Mouse (Mus musculus) forebrain, embryonic 16.5 days (tissue): ENCODE measurements around the gene Epor. TPM values are rescaled to one million over a fixed set of nuclear protein-coding genes. Genes with fewer than 3 reads are reported as not detected.
A peak's percentile ranks its signal among the peaks of the same experiment; 100 is the strongest.

Source experiments
- ATAC-seq: fragments of 200-750 bp; cut with Nextera tagmentation; 2 replicates; pipeline ENCODE4 v1.8.0; 2017; ENCODE audit warnings: mild to moderate bottlenecking, moderate library complexity
- H3K27ac ChIP-seq: fragments of 300-500 bp; sonication (generic); 2 replicates; pipeline ENCODE4 v1.5.1; 2014; ENCODE audit warnings: low read length, control low read depth
- H3K27me3 ChIP-seq: fragments of 300-500 bp; sonication (generic); replicated peaks from 2 replicates; pipeline ENCODE4 v1.6.1; 2014; ENCODE audit warnings: low read length; ENCODE audit not compliant: control insufficient read depth, insufficient read depth
- H3K36me3 ChIP-seq: fragments of 300-500 bp; sonication (generic); 2 replicates; pipeline ENCODE4 v1.6.1; 2014; ENCODE audit not compliant: control insufficient read depth, insufficient read depth
- H3K4me1 ChIP-seq: fragments of 300-500 bp; sonication (generic); replicated peaks from 2 replicates; pipeline ENCODE4 v1.6.1; 2014; ENCODE audit warnings: low read length; ENCODE audit not compliant: control insufficient read depth, insufficient read depth
- H3K4me2 ChIP-seq: fragments of 300-500 bp; sonication (generic); 2 replicates; pipeline ENCODE4 v1.6.1; 2014; ENCODE audit warnings: mild to moderate bottlenecking, low read length, control low read depth
- H3K4me3 ChIP-seq: fragments of 300-500 bp; sonication (generic); replicated peaks from 2 replicates; pipeline ENCODE4 v1.5.1; 2014; ENCODE audit warnings: mild to moderate bottlenecking, low read length, control low read depth
- H3K9ac ChIP-seq: fragments of 300-500 bp; sonication (generic); replicated peaks from 2 replicates; pipeline ENCODE4 v1.6.1; 2014; ENCODE audit warnings: low read depth, low read length, control low read depth
- H3K9me3 ChIP-seq: fragments of 300-500 bp; sonication (generic); 2 replicates; pipeline ENCODE4 v1.6.1; 2016; ENCODE audit warnings: low read length; ENCODE audit not compliant: control insufficient read depth
- WGBS: fragments of 180-500 bp; shearing (Covaris S2); extraction: QIAGEN DNeasy Blood & Tissue Kit; methylation state at CpG from one replicate; pipeline ENCODE4 v1.1.7; 2014; 5-methylcytosine and 5-hydroxymethylcytosine counted together
- polyA plus RNA-seq: library from polyadenylated mRNA; unstranded; fragments of >200 nt; fragmentation: Nextera tagmentation; extraction: Ambion mirVana; gene quantifications from 2 replicates; pipeline ENCODE4 v1.2.1, GENCODE M21; 2015

Epor gene
- polyA plus RNA-seq, 1 experiment from 2014 or later, result 1.6 TPM

DNA sequence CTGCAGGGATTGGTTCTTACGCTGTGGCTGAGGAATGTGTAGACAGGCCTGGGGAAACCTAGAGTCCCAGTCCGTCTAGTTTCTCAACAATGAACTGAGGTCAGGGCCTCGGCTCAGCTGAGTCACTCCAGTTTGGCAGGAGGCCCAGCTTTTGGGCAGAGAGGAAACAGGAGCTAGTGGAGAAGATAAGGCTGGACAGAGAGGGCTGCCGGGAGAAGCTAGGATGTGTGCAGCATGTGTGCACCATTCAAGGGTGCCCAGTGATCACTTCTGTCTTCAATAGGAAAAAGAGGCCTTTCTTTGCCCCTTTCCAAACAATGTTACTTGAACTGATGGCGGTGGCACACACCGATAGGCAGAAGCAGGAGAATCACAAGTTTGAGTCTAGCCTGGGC, 39.2 kb downstream of the Epor start:
- 72% methylated on average over 6 of the region's 6 CpGs for WGBS
- H3K27ac ChIP-seq, result no peak overlapping the region
- H3K9me3 ChIP-seq, result no peaks in the 10 kb centered on the region
- ATAC-seq, result no peak
- no peaks in the 10 kb centered on the region for H3K36me3 ChIP-seq
- no peak overlapping the region for H3K4me3 ChIP-seq
- no peak overlapping the region for H3K4me2 ChIP-seq
- peaks cover 14% of the 10 kb centered on the region for H3K4me1 ChIP-seq
- no peaks in the 10 kb centered on the region for H3K27me3 ChIP-seq
- H3K9ac ChIP-seq, result no peak overlapping the region

DNA sequence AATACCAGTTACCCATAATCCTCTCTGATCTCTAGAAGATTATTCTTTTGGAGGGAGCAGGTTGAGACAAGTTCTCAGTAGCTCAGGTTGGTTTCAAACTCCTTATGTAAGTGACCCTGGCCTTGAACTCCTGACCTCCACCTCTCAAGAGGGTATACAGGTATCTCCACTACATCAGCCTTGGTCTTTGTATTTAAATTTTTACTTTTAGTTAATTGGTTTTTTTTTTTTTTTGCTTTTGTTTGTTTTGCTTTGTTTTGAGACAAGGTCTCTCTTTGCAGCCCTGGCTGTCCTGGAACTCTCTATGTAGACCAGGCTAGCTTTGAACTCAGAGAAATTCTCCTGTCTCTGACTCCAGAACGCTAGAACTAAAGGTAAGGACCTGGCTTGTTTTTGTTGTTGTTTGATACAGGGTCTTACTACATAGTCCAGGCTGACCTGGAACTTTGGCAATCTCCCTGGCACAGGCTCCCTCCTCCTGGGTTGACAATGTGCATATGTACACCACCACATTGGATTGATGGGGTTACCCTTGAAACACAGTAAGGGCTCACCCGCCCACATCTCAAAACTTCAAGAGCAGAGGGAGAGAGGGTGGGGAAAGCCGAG, 39.7 kb downstream of the Epor start:
- no peaks in the 10 kb centered on the region for H3K27me3 ChIP-seq
- H3K9ac ChIP-seq, result no peak overlapping the region
- H3K4me2 ChIP-seq, result no peak overlapping the region
- 72% methylated on average over 3 of the region's 3 CpGs for WGBS
- no peaks in the 10 kb centered on the region for H3K9me3 ChIP-seq
- no peaks in the 10 kb centered on the region for H3K36me3 ChIP-seq
- no peak overlapping the region for H3K27ac ChIP-seq
- peaks cover 14% of the 10 kb centered on the region for H3K4me1 ChIP-seq
- ATAC-seq, result no peak
- H3K4me3 ChIP-seq, result no peak overlapping the region

DNA sequence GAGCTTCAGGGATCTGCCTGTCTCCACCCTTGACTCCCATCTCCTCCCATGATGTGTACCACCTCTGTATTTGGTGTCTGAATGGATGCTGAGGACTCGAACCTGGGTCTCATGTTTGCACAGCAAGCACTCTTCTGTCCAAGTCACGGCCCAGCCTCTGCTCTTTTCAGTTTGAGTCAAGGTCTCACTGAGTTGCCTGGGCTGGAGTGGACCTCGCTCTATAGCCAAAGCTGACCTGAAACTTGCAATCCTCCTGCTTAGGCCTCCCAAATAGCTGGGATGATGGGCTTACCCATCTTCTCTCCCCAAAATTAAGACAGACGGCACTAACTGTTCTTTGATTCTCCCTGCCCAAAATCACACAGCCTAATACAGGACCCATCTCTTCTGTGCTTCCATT, 40.3 kb downstream of the Epor start:
- H3K4me3 ChIP-seq, result no peak overlapping the region
- no peak overlapping the region for H3K4me2 ChIP-seq
- WGBS, result 81% methylated on average over 4 of the region's 4 CpGs
- ATAC-seq, result no peak
- no peaks in the 10 kb centered on the region for H3K9me3 ChIP-seq
- peaks cover 17% of the 10 kb centered on the region for H3K4me1 ChIP-seq
- H3K27ac ChIP-seq, result no peak overlapping the region
- H3K36me3 ChIP-seq, result no peaks in the 10 kb centered on the region
- no peak overlapping the region for H3K9ac ChIP-seq
- H3K27me3 ChIP-seq, result no peaks in the 10 kb centered on the region

DNA sequence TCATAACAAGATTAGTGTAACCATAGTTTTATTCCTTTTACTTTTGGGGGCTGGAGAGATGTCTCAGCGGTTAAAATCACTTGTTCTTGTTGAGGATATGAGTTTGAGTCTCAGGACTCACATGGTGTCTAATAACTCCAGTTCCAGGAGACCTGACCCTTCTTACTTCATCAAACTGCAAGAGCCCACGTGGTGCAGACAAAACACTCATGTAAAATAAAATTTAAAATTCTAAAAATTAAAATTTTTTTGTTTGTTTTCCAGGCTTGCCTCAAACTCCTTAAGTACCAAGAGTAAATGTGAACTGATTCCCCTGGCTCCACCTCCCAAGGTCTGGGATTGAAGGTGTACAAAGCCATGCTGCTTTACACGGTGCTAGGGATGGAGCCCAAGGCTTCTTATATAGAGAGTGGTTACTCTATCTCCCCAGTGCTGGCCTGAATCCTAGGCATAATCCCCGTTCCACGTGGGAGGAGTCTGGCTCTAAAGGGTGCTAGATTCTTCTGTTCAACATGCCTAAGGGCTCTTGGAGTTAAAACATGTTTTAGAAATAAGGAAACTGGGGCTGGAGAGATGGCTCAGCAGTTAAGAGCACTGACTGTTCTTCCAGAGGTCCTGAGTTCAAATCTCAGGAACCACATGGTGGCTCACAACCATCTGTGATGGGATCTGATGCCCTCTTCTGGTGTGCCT, 44.5 kb downstream of the Epor start:
- peak overlapping the region; percentile 57 for H3K4me3 ChIP-seq
- WGBS, result 19% methylated on average over 5 of the region's 5 CpGs
- H3K4me2 ChIP-seq, result peak overlapping the region; percentile 81
- no peaks in the 10 kb centered on the region for H3K9me3 ChIP-seq
- H3K27me3 ChIP-seq, result no peaks in the 10 kb centered on the region
- H3K9ac ChIP-seq, result no peak overlapping the region
- peaks cover 11% of the 10 kb centered on the region for H3K4me1 ChIP-seq
- peak overlapping the region; percentile 91; the same call in 1 of the 2 replicates for H3K27ac ChIP-seq
- H3K36me3 ChIP-seq, result no peaks in the 10 kb centered on the region
- no peak for ATAC-seq

DNA sequence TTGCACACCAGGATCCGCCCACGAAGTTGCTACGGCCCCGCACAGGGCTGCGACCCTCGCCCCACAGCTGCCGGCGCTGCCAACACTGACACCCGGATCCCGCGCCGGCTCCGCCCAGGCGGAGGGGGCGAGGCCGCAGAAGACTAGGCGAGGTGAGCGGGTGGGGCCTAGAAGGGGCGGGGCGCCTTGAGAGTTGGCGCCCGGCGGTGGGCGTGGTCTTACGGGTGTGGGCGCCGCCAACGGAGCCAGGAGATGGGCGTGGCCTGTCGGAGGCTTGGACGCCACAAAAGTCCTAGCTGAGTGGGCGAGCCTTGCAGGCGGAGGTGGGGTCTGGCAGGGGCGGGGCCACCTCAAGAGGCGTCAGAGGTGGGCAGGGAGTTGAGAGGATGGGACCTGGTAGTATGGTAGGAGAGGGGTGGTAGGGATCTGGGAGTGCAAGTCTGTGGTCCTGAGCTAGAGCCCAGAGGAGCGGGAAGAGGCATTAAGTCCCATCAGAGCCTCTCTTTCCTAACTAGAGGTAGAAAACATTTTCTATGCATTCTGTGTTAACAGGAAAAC, 45.2 kb downstream of the Epor start, which contains the start of gene Rab3d:
Rab3d (minus strand) TSS at position 158 of the 558 bp plus-strand sequence.
- ATAC-seq, result peak; percentile 90
- H3K4me1 ChIP-seq, result peaks cover 11% of the 10 kb centered on the region
- WGBS, result under 1% methylated on average over 36 of the region's 36 CpGs
- H3K27me3 ChIP-seq, result no peaks in the 10 kb centered on the region
- H3K36me3 ChIP-seq, result 0 out of 2 replicates have a peak, but pooled peaks cover 2% of the 10 kb centered on the region
- H3K9me3 ChIP-seq, result no peaks in the 10 kb centered on the region
- peak within 1 kb of the TSS; percentile 79 for H3K9ac ChIP-seq
- H3K27ac ChIP-seq, result peak within 1 kb of the TSS; percentile 91
- H3K4me2 ChIP-seq, result peak within 1 kb of the TSS; percentile 81
- H3K4me3 ChIP-seq, result peak within 1 kb of the TSS; percentile 57

DNA sequence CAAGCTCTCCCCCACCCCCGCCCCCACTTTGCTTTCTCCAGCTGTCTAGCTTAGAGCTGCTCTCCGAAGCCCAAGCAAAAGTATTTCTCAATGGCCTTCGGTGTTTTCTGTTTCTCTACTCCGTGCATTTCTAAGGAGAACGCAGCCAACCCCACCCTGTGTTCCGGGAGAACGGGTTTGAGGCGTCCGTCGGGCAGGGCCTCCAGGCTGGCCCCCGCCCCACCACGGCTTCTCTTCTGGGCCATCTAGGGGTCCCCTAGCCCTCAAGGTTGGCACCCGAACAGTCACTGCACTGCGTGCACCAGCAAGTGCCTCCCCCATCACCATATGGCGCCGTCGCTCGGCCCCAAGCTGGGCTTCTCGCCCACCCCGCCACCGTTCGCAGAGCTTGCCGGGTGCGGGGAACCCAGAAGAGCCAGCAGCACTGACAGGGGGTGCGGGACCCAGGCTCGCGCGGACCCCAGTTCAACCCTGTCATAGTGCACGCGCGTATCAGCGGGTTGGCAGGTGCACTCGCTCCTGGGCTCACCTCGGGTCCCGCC, 45.7 kb downstream of the Epor start:
- H3K4me1 ChIP-seq, result peaks cover 11% of the 10 kb centered on the region
- no peaks in the 10 kb centered on the region for H3K27me3 ChIP-seq
- H3K27ac ChIP-seq, result peak overlapping the region; percentile 91
- H3K9me3 ChIP-seq, result no peaks in the 10 kb centered on the region
- ATAC-seq, result peak; percentile 86
- 1% methylated on average over 35 of the region's 35 CpGs for WGBS
- H3K36me3 ChIP-seq, result 0 out of 2 replicates have a peak, but pooled peaks cover 2% of the 10 kb centered on the region
- H3K9ac ChIP-seq, result peak overlapping the region; percentile 79
- H3K4me3 ChIP-seq, result peak overlapping the region; percentile 57
- H3K4me2 ChIP-seq, result peak overlapping the region; percentile 81

DNA sequence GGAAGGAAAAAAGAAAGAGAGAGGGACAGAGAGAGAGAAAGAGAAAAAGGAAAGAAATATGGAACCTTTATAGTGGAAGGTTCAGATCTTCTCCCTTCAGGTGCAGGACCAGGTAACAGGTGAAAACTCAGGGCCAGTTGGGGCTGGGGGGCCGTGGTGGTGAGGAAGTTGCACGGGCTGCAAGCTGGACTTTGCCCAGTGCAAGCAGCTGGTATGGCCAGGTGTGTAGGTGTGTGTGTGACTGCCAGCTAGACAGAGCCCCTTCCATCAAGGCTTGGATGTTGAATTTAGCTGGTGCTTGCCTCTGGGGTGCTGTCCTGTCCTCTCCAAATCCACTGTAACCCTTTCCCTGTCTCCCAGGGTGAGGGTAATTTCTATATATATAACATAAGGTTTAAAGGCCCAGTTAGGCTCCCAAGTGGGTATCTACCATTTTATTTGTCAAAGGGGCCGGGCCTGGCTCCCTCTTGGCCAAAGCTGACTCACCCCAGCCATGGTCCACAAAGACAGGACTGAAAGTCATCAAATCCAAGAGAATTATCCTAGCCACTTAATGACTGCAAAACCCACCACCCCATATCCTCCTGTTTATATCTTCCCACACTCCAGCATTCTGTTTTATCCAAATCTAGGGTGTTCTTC, 46.3 kb downstream of the Epor start:
- H3K9ac ChIP-seq, result peak overlapping the region; percentile 79
- no peaks in the 10 kb centered on the region for H3K27me3 ChIP-seq
- WGBS, result 63% methylated on average over 3 of the region's 3 CpGs
- peaks cover 11% of the 10 kb centered on the region for H3K4me1 ChIP-seq
- H3K9me3 ChIP-seq, result no peaks in the 10 kb centered on the region
- peak overlapping the region; percentile 57 for H3K4me3 ChIP-seq
- peak overlapping the region; percentile 81 for H3K4me2 ChIP-seq
- H3K36me3 ChIP-seq, result 0 out of 2 replicates have a peak, but pooled peaks cover 2% of the 10 kb centered on the region
- no peak for ATAC-seq
- peak overlapping the region; percentile 91 for H3K27ac ChIP-seq

DNA sequence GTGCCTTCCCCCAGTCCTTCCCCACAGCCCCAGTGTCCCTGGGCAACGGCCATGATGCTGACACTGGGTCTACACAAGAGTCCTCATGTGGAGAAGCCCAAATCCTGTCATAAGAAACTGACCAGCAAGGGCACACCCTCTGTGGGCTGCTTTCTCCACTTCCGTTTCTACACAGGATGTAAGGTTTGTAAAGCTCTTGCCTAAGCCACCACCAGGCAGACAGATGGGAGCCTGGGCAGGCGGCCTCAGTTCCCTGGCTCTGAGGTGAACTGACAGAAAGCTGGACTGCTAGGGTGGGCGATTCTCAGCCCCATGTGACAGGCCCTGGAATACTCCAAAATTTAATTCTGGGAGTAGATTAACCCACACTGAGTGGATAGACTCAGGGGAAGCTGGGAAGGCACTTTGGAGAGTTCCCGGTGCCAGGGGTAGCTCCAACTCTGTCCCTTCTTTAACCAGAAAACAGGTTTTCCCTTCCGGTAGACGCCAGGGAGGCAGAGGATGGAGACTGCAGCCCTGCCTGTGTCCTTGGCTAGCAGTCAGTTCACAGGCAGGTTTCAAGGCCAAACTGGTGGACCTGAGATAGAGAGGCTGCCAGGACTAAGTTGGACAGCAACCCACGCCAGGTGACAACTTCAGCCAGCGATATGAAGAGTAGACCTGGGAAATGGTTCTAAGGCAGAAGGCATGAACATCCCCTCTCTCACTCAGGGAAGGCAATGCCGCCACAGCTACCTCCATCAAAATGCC, 53.7 kb downstream of the Epor start:
- 0 out of 2 replicates have a peak, but pooled peaks cover 4% of the 10 kb centered on the region for H3K36me3 ChIP-seq
- H3K4me2 ChIP-seq, result no peak overlapping the region
- H3K4me3 ChIP-seq, result no peak overlapping the region
- ATAC-seq, result no peak
- WGBS, result 85% methylated on average over 10 of the region's 10 CpGs
- no peak overlapping the region for H3K9ac ChIP-seq
- H3K27me3 ChIP-seq, result no peaks in the 10 kb centered on the region
- no peak overlapping the region for H3K27ac ChIP-seq
- H3K4me1 ChIP-seq, result no peaks in the 10 kb centered on the region
- H3K9me3 ChIP-seq, result no peaks in the 10 kb centered on the region
